Mouse (Mus musculus) liver, embryonic 14.5 days (tissue): ENCODE measurements around the gene Gm34653.
A peak's percentile ranks its signal among the peaks of the same experiment; 100 is the strongest.

Experiments
- CTCF ChIP-seq: IDR thresholded peaks from 2 replicates; pipeline ENCODE4 v1.5.1; 2016; ENCODE audit warnings: antibody characterized with exemption, low read depth, control low read depth
- EP300 ChIP-seq: IDR thresholded peaks from 2 replicates; pipeline ENCODE4 v1.6.1; 2016; ENCODE audit warnings: antibody characterized with exemption, low read depth

GRCm38 (mm10) chr2:34784085-34784484 is 48.7 kb upstream of the Gm34653 start:
- TF ChIP-seq CTCF = peak; percentile 98
- no peak for TF ChIP-seq EP300
